Mouse (Mus musculus): ENCODE measurements around the gene Kcnj16. TPM values are rescaled to one million over a fixed set of nuclear protein-coding genes. Genes with fewer than 3 reads are reported as not detected.

Gene Kcnj16
- polyA plus RNA-seq, 1 experiment, result 1.3 TPM

DNA sequence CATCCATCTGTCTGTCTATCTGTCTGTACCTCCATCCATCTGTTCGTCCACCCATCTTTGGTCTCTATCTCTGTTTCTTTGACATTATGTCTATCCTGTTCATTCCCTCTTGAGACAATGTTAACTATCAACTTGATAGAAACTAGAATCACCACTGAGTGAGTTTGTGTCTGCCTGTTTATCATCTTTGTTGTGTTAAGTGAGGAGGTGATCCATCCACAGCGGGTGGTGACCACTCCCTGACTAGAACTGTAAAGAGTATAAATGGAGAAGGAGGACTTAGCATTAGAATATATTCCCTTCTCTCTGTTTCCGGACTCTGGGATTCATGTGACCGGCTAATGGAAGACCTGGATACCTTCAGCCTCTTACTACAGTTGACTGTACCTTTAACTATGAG is 75.5 kb downstream of the Kcnj16 start:
- 97% methylated on average over 4 of the region's 4 CpGs for WGBS
- no peak for DNase-seq
- no peaks in the 10 kb centered on the region for H3K4me1 ChIP-seq (replicated peaks; ENCODE audit: control insufficient read depth, insufficient read depth, low read length)
- TF ChIP-seq POLR2A (IDR thresholded peaks at IDR 0.05; ENCODE audit: control insufficient read depth, extremely low read depth, insufficient read depth, low read length, poor library complexity) (no peak), CTCF (IDR thresholded peaks at IDR 0.05; ENCODE audit: borderline replicate concordance, control insufficient read depth, extremely low read depth, insufficient read depth, low read length, poor library complexity) (no peak)
- H3K4me3 ChIP-seq (ENCODE audit: control insufficient read depth, insufficient read depth, low read length), result no peak overlapping the region
- no peaks in the 10 kb centered on the region for H3K36me3 ChIP-seq (ENCODE audit: control insufficient read depth, insufficient read depth, low read length)
- H3K27ac ChIP-seq (ENCODE audit: control insufficient read depth, insufficient read depth, low read length), result no peak overlapping the region
- no peaks in the 10 kb centered on the region for H3K27me3 ChIP-seq (ENCODE audit: control insufficient read depth, insufficient read depth, low read length)

DNA sequence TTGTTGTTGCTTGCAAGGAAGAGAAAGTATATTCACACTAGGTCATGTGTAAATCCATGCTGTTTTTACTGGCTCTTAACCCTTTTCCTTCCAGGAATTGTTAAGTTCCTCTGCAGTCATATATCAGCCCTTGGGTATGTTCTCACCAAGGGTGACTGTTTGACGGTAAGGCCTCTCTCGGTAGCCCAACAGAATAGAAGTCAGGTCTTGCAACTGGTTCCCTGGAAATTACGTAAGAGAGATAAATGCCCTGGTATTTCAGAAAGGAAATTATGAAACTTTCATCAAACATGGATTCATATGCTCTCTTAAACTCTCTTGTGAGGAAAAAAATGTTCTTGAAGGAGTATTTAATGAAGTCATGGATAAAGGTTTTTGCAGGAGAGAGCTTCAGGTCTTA is 86.4 kb downstream of the Kcnj16 start:
- Histone ChIP-seq H3K36me3 (ENCODE audit: control insufficient read depth, insufficient read depth, low read length) (no peaks in the 10 kb centered on the region), H3K27me3 (ENCODE audit: control insufficient read depth, insufficient read depth, low read length) (no peaks in the 10 kb centered on the region), H3K27ac (ENCODE audit: control insufficient read depth, insufficient read depth, low read length) (no peak overlapping the region), H3K4me3 (ENCODE audit: control insufficient read depth, insufficient read depth, low read length) (no peak overlapping the region), H3K4me1 (replicated peaks; ENCODE audit: control insufficient read depth, insufficient read depth, low read length) (no peaks in the 10 kb centered on the region)
- WGBS, result 92% methylated on average over 3 of the region's 3 CpGs
- DNase-seq, result no peak
- no peak for TF ChIP-seq CTCF (IDR thresholded peaks at IDR 0.05; ENCODE audit: borderline replicate concordance, control insufficient read depth, extremely low read depth, insufficient read depth, low read length, poor library complexity)
- TF ChIP-seq POLR2A (IDR thresholded peaks at IDR 0.05; ENCODE audit: control insufficient read depth, extremely low read depth, insufficient read depth, low read length, poor library complexity), result no peak

DNA sequence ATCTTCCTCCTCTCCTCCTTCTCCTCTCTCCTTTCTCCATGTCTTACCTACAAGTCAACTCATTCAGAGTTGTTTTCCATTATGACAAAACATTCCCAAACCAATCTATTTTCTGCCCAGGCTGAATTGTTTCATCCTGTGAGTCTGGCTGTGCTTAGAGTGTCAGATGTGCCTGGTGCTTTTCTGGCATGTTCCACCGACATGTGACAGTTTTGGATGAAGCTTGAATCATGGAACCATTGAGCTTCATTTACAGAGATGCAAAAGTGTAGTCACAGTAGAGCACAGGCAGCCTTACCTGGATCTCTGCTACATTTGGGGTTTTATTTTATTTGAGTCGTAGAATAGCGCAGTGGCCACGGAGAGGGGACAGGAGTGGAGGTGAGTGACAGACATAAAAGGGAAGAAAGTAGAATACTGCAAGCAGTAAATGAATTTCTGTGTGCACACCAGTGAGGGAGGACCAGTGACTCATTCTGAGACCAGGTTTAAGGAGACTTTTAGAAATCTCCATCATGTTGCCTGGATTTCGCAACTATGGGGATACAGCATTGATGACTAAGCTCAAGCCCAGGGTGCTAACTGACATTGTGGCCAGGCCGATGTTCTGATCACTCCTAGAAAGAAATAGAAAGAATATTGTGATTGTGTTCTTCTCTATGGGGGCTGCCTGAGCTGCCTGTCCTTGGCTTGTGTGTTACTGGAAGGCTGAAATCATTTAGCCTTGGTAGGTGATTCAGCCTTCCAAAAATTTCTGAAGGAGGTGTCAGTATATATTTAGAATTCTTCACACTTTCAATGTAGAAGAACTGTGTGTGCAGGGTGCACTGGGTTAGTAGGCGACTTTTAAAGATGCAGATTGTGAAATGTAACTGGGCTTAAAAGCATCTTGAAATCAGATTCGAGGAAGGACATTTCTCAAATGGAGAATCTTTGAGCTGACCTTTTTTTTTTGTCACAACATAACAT is 87.3 kb downstream of the Kcnj16 start:
- WGBS, result 91% methylated on average over 8 of the region's 8 CpGs
- no peak for DNase-seq
- H3K4me3 ChIP-seq (ENCODE audit: control insufficient read depth, insufficient read depth, low read length), result no peak overlapping the region
- TF ChIP-seq CTCF (IDR thresholded peaks at IDR 0.05; ENCODE audit: borderline replicate concordance, control insufficient read depth, extremely low read depth, insufficient read depth, low read length, poor library complexity) (no peak), POLR2A (IDR thresholded peaks at IDR 0.05; ENCODE audit: control insufficient read depth, extremely low read depth, insufficient read depth, low read length, poor library complexity) (no peak)
- H3K27ac ChIP-seq (ENCODE audit: control insufficient read depth, insufficient read depth, low read length), result no peak overlapping the region
- no peaks in the 10 kb centered on the region for H3K4me1 ChIP-seq (replicated peaks; ENCODE audit: control insufficient read depth, insufficient read depth, low read length)
- no peaks in the 10 kb centered on the region for H3K36me3 ChIP-seq (ENCODE audit: control insufficient read depth, insufficient read depth, low read length)
- H3K27me3 ChIP-seq (ENCODE audit: control insufficient read depth, insufficient read depth, low read length), result no peaks in the 10 kb centered on the region

DNA sequence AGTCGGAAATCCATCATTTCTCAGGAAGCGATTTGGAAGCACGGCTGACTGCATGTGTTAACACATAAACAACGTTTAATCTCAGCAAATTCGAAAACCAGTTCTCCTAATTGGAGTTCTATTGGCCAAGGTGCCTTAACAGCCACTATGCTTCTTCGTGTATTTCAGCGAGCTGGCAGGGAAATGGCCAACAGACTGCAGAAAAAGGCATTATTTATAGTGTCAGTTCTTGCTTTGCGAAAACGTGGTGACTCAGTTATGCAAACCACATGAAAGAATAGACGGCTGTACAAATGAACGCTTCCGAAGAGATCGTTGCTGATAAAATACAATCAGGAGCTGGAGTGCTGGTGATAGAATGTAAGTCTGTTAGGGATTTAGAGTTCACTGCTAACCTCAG is 88.2 kb downstream of the Kcnj16 start:
- WGBS, result 39% methylated on average over 13 of the region's 13 CpGs

DNA sequence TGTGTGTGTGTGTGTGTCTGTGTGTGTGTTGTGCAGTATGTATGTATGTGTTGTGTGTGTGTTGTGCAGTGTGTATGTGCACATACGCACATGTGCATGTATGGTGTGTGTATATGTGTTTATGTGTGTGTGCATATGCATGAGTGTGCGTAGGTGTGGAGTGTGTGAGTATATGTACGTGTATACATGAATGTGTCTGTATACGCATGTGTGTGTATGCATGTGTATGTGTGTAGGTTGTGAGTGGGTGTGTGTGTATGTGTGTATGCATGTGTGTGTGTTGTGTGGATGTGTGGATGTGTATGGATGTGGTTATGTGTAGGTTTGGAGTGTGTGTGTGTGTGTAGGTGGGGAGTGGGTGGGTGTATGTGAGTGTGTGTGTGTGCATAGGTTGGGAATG is 89.6 kb downstream of the Kcnj16 start:
- TF ChIP-seq CTCF (IDR thresholded peaks at IDR 0.05; ENCODE audit: borderline replicate concordance, control insufficient read depth, extremely low read depth, insufficient read depth, low read length, poor library complexity) (no peak), POLR2A (IDR thresholded peaks at IDR 0.05; ENCODE audit: control insufficient read depth, extremely low read depth, insufficient read depth, low read length, poor library complexity) (no peak)
- Histone ChIP-seq H3K27me3 (ENCODE audit: control insufficient read depth, insufficient read depth, low read length) (no peaks in the 10 kb centered on the region), H3K27ac (ENCODE audit: control insufficient read depth, insufficient read depth, low read length) (no peak overlapping the region), H3K4me1 (replicated peaks; ENCODE audit: control insufficient read depth, insufficient read depth, low read length) (no peaks in the 10 kb centered on the region), H3K36me3 (ENCODE audit: control insufficient read depth, insufficient read depth, low read length) (no peaks in the 10 kb centered on the region), H3K4me3 (ENCODE audit: control insufficient read depth, insufficient read depth, low read length) (no peak overlapping the region)
- no peak for DNase-seq
- 95% methylated on average over 4 of the region's 4 CpGs for WGBS

More for the DNA sequence above, 88.2 kb downstream of the Kcnj16 start:
- H3K4me1 ChIP-seq (replicated peaks; ENCODE audit: control insufficient read depth, insufficient read depth, low read length), result no peaks in the 10 kb centered on the region
- H3K27me3 ChIP-seq (ENCODE audit: control insufficient read depth, insufficient read depth, low read length), result no peaks in the 10 kb centered on the region
- no peak overlapping the region for H3K4me3 ChIP-seq (ENCODE audit: control insufficient read depth, insufficient read depth, low read length)
- no peaks in the 10 kb centered on the region for H3K36me3 ChIP-seq (ENCODE audit: control insufficient read depth, insufficient read depth, low read length)
- DNase-seq, result no peak
- no peak for TF ChIP-seq CTCF (IDR thresholded peaks at IDR 0.05; ENCODE audit: borderline replicate concordance, control insufficient read depth, extremely low read depth, insufficient read depth, low read length, poor library complexity)
- no peak for TF ChIP-seq POLR2A (IDR thresholded peaks at IDR 0.05; ENCODE audit: control insufficient read depth, extremely low read depth, insufficient read depth, low read length, poor library complexity)
- no peak overlapping the region for H3K27ac ChIP-seq (ENCODE audit: control insufficient read depth, insufficient read depth, low read length)

DNA sequence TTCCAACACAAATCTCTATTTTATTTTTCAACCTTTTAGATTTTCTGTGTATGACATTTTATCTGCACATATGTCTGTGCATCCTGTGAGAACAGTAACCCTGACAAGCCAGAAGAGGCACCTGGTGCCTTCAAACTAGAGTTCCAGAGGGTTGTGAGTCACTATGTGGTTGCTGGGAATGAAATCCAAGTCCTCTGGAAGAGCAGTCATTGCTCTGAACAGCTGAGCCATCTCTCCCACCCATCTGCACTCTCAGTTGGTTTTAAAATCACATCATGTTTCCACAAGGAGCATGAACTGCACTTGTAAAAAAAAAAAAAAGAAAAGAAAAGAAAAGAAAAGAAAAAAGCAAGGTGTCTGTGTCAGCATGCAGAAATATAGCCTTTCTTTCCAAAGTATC is 91.6 kb downstream of the Kcnj16 start:
- no peak for DNase-seq
- no peaks in the 10 kb centered on the region for H3K27me3 ChIP-seq (ENCODE audit: control insufficient read depth, insufficient read depth, low read length)
- TF ChIP-seq CTCF (IDR thresholded peaks at IDR 0.05; ENCODE audit: borderline replicate concordance, control insufficient read depth, extremely low read depth, insufficient read depth, low read length, poor library complexity), result no peak
- no peak for TF ChIP-seq POLR2A (IDR thresholded peaks at IDR 0.05; ENCODE audit: control insufficient read depth, extremely low read depth, insufficient read depth, low read length, poor library complexity)
- no peaks in the 10 kb centered on the region for H3K36me3 ChIP-seq (ENCODE audit: control insufficient read depth, insufficient read depth, low read length)
- H3K4me3 ChIP-seq (ENCODE audit: control insufficient read depth, insufficient read depth, low read length), result no peak overlapping the region
- H3K27ac ChIP-seq (ENCODE audit: control insufficient read depth, insufficient read depth, low read length), result no peak overlapping the region
- no peaks in the 10 kb centered on the region for H3K4me1 ChIP-seq (replicated peaks; ENCODE audit: control insufficient read depth, insufficient read depth, low read length)

Data from thymus, adult 2 months (tissue).